Mouse (Mus musculus) hindbrain, embryonic 13.5 days (tissue): ENCODE measurements around the gene Gm10436. TPM values are rescaled to one million over a fixed set of nuclear protein-coding genes. Genes with fewer than 3 reads are reported as not detected.
"Not testable (repeated sequence)": the region's sequence is repeated elsewhere in the genome, so short reads cannot be mapped to it uniquely, and the experiment has no call there.

Experiments
- ATAC-seq: fragments of 200-750 bp; cut with Nextera tagmentation; 2 replicates; pipeline ENCODE4 v1.8.0; 2017; ENCODE audit warnings: moderate TSS enrichment; ENCODE audit not compliant: low FRiP score
- H3K27ac ChIP-seq: fragments of 300-500 bp; sonication (generic); 2 replicates; pipeline ENCODE4 v1.5.1; 2015; ENCODE audit warnings: inconsistent platforms, mild to moderate bottlenecking, moderate library complexity
- H3K27me3 ChIP-seq: fragments of 300-500 bp; sonication (generic); 2 replicates; pipeline ENCODE4 v1.6.1; 2015; ENCODE audit warnings: mild to moderate bottlenecking, inconsistent platforms
- H3K36me3 ChIP-seq: fragments of 300-500 bp; sonication (generic); 2 replicates; pipeline ENCODE4 v1.6.1; 2015; ENCODE audit warnings: mild to moderate bottlenecking, inconsistent platforms
- H3K4me1 ChIP-seq: fragments of 300-500 bp; sonication (generic); replicated peaks from 2 replicates; pipeline ENCODE4 v1.6.1; 2015; ENCODE audit warnings: inconsistent platforms
- H3K4me2 ChIP-seq: fragments of 300-500 bp; sonication (generic); 2 replicates; pipeline ENCODE4 v1.6.1; 2015; ENCODE audit warnings: inconsistent platforms, mild to moderate bottlenecking, moderate library complexity
- H3K4me3 ChIP-seq: fragments of 300-500 bp; sonication (generic); 2 replicates; pipeline ENCODE4 v1.5.1; 2015; ENCODE audit warnings: mild to moderate bottlenecking, inconsistent platforms
- H3K9ac ChIP-seq: fragments of 300-500 bp; sonication (generic); 2 replicates; pipeline ENCODE4 v1.6.1; 2015; ENCODE audit warnings: mild to moderate bottlenecking, inconsistent platforms
- H3K9me3 ChIP-seq: fragments of 300-500 bp; sonication (generic); 2 replicates; pipeline ENCODE4 v1.6.1; 2016; ENCODE audit warnings: inconsistent platforms
- WGBS: fragments of 180-500 bp; shearing (Covaris S2); methylation state at CpG from one replicate; pipeline ENCODE4 v1.1.7; 2015; 5-methylcytosine and 5-hydroxymethylcytosine counted together
- polyA plus RNA-seq: library from polyadenylated mRNA; unstranded; fragments of >200 nt; fragmentation: Nextera tagmentation; extraction: Ambion mirVana; gene quantifications from 2 replicates; pipeline ENCODE4 v1.2.1, GENCODE M21; 2015

The Gm10436 gene
- polyA plus RNA-seq, result not detected in 2 replicates

GRCm38 (mm10) chr12:88182008-88182407, at the start of gene Gm10436:
Gene Gm10436 (minus strand): TSS chr12:88182108.
- H3K9me3 ChIP-seq, H3K27ac ChIP-seq, ATAC-seq, H3K4me3 ChIP-seq, H3K9ac ChIP-seq, H3K4me2 ChIP-seq, H3K36me3 ChIP-seq, H3K27me3 ChIP-seq, H3K4me1 ChIP-seq: not testable (repeated sequence)
- 88% methylated on average over 1 of the region's 1 CpGs for WGBS

GRCm38 (mm10) chr12:88219445-88219844, 37.5 kb upstream of the Gm10436 start:
- Histone ChIP-seq H3K27ac (no peak overlapping the region), H3K4me1 (no peaks in the 10 kb centered on the region), H3K9ac (no peak overlapping the region), H3K27me3 (no peaks in the 10 kb centered on the region), H3K36me3 (no peaks in the 10 kb centered on the region), H3K4me2 (no peak overlapping the region), H3K4me3 (no peak overlapping the region), H3K9me3 (no peaks in the 10 kb centered on the region)
- 91% methylated on average over 3 of the region's 3 CpGs for WGBS
- ATAC-seq, result no peak

GRCm38 (mm10) chr12:88218059-88218458, 36.2 kb upstream of the Gm10436 start:
- H3K27ac ChIP-seq, H3K4me1 ChIP-seq, H3K27me3 ChIP-seq, H3K4me3 ChIP-seq, H3K36me3 ChIP-seq, H3K9ac ChIP-seq, ATAC-seq, H3K9me3 ChIP-seq, H3K4me2 ChIP-seq: not testable (repeated sequence)

GRCm38 (mm10) chr12:88214641-88215040, 32.7 kb upstream of the Gm10436 start:
- ATAC-seq, result no peak
- 89% methylated on average over 12 of the region's 12 CpGs for WGBS
- Histone ChIP-seq H3K9me3 (no peaks in the 10 kb centered on the region), H3K4me1 (no peaks in the 10 kb centered on the region), H3K4me3 (no peak overlapping the region), H3K27me3 (no peaks in the 10 kb centered on the region), H3K4me2 (no peak overlapping the region), H3K9ac (no peak overlapping the region), H3K27ac (no peak overlapping the region), H3K36me3 (no peaks in the 10 kb centered on the region)

GRCm38 (mm10) chr12:88211458-88211857, 29.6 kb upstream of the Gm10436 start:
- not testable (repeated sequence) for H3K4me1 ChIP-seq, ATAC-seq, H3K9ac ChIP-seq, H3K4me3 ChIP-seq, H3K9me3 ChIP-seq, H3K4me2 ChIP-seq, H3K27ac ChIP-seq, H3K36me3 ChIP-seq, H3K27me3 ChIP-seq
- WGBS, result 89% methylated on average over 9 of the region's 9 CpGs

- Histone ChIP-seq H3K4me2 (no peak overlapping the region), H3K36me3 (no peaks in the 10 kb centered on the region), H3K9me3 (no peaks in the 10 kb centered on the region), H3K9ac (no peak overlapping the region), H3K4me3 (no peak overlapping the region), H3K27ac (no peak overlapping the region), H3K27me3 (no peaks in the 10 kb centered on the region), H3K4me1 (no peaks in the 10 kb centered on the region)
- no peak for ATAC-seq
- WGBS, result 91% methylated on average over 2 of the region's 2 CpGs
These were observed 20.9 kb upstream of the Gm10436 start for GRCm38 (mm10) chr12:88202856-88203255.

Other genes starting within 250 kb of the Gm10436 start
- gene Gm2042, start 228.0 kb downstream of the Gm10436 start, polyA plus RNA-seq, result not detected in 2 replicates
- gene Gm2075, start 170.3 kb downstream of the Gm10436 start, polyA plus RNA-seq, result not detected in 2 replicates
- not detected in 2 replicates for gene Gm6803, start 163.3 kb downstream of the Gm10436 start, polyA plus RNA-seq
- not detected in 2 replicates for gene Gm2056, start 155.1 kb downstream of the Gm10436 start, polyA plus RNA-seq
- not detected in 2 replicates for gene Gm16368, start 98.4 kb downstream of the Gm10436 start, polyA plus RNA-seq
- gene Gm8332, start 68.0 kb upstream of the Gm10436 start, polyA plus RNA-seq, result not detected in 2 replicates
- gene Gm5662, start 92.4 kb upstream of the Gm10436 start, polyA plus RNA-seq, result not detected in 2 replicates
- not detected in 2 replicates for gene Gm5039, start 141.9 kb upstream of the Gm10436 start, polyA plus RNA-seq
- gene Adck1, start 178.4 kb upstream of the Gm10436 start, polyA plus RNA-seq, result 31.0 and 33.3 TPM in 2 replicates